Mouse (Mus musculus): ENCODE results near the gene Gabbr1. TPM values are rescaled to one million over a fixed set of nuclear protein-coding genes. Genes with fewer than 3 reads are reported as not detected.
"Not testable (repeated sequence)": the region's sequence is repeated elsewhere in the genome, so short reads cannot be mapped to it uniquely, and the experiment has no call there.

The Gabbr1 gene
- polyA plus RNA-seq, 1 experiment, result 483 TPM

DNA sequence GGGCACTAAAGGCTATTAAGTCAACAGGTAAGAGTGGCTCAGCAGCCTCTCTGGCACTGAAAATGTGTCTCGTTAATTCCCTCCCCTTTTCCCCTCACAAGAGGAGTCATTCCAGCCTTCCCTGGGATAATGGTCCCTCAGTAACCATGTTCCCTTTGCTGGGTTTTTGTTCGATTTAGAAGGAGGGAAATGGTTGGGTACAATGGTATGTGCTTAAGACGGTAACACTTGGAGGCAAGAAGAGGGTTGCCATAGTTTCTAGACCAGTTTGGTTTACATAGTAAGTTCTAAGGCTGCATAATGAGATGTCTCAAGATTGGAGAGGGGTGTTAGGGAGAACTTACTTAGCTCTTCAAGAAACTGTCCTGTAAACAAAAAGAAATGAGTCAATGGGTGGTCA, 34.0 kb upstream of the Gabbr1 start:
- Histone ChIP-seq H3K4me3 (ENCODE audit: insufficient read depth, low read length) (no peak overlapping the region), H3K4me1 (ENCODE audit: control insufficient read depth, insufficient read depth, low read length) (no peaks in the 10 kb centered on the region), H3K27ac (ENCODE audit: insufficient read depth, low read length) (no peak overlapping the region)
- TF ChIP-seq CTCF (IDR thresholded peaks at IDR 0.05; ENCODE audit: extremely low read depth, insufficient read depth, low read length) (no peak), POLR2A (IDR thresholded peaks at IDR 0.05; ENCODE audit: extremely low read depth, insufficient read depth, low read length) (no peak)

DNA sequence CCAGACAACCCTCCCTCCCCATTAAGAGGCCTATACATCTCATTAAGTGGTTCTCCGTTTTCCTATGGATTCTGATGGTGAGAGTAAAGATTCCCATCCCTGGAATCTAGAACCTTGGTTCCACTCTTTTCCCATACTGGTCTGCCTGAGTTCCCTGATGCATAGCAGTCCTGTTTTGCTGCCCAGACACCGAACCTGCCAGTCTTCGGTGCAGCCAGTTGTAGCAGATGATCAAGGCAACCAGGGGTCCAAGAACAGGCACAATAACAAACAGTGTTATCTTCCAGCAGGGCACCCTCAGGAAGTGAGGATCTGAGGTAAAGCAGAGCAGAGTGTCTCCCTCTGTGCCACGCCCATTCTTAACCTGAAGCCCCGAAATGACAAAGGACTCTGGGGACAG, 33.6 kb upstream of the Gabbr1 start:
- no peak for TF ChIP-seq POLR2A (IDR thresholded peaks at IDR 0.05; ENCODE audit: extremely low read depth, insufficient read depth, low read length)
- no peak for TF ChIP-seq CTCF (IDR thresholded peaks at IDR 0.05; ENCODE audit: extremely low read depth, insufficient read depth, low read length)
- H3K27ac ChIP-seq (ENCODE audit: insufficient read depth, low read length), result no peak overlapping the region
- H3K4me3 ChIP-seq (ENCODE audit: insufficient read depth, low read length), result no peak overlapping the region
- H3K4me1 ChIP-seq (ENCODE audit: control insufficient read depth, insufficient read depth, low read length), result no peaks in the 10 kb centered on the region

DNA sequence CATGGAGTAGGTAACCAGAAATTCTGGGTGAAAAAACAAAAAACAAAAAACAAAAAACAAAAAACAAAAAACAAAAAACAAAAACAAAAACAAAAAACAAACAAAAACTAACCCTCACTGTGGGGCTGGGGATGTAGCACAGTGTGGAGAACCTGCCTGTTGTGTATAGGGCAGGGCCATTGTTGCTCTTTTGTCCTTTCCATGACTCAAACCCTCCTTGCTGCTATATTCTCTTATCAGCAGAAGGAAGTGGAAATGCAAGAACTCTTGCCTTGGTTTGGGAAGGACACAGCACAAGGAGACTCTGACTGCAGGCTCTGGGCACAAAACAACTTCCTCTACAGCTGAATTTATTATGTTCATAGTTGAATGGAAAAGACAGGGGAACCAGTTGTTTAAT, 29.4 kb upstream of the Gabbr1 start:
- Histone ChIP-seq H3K27ac (ENCODE audit: insufficient read depth, low read length) (no peak overlapping the region), H3K4me3 (ENCODE audit: insufficient read depth, low read length) (no peak overlapping the region), H3K4me1 (ENCODE audit: control insufficient read depth, insufficient read depth, low read length) (peaks cover 4% of the 10 kb centered on the region; the same call in 1 of the 2 replicates)
- TF ChIP-seq POLR2A (IDR thresholded peaks at IDR 0.05; ENCODE audit: extremely low read depth, insufficient read depth, low read length) (no peak), CTCF (IDR thresholded peaks at IDR 0.05; ENCODE audit: extremely low read depth, insufficient read depth, low read length) (no peak)

DNA sequence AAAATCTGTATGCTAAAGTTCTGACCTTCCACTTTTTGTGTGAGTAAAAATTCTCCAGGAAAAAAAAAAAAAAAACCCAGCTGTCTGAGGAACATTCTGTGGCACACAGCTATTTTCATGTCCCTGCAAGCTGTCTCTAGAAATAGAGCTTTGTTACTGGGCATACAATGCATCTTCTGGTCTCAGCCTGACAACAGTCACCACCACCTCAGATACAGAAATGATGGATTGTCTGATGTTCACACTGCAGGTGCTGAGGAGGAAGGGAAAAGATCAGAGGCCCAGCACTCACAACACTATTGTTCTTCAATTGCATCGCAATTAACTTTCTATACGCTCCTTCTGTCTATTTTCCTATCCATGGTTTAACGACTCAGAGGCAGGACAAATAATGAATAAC, 27.4 kb upstream of the Gabbr1 start:
- no peak overlapping the region for H3K4me3 ChIP-seq (ENCODE audit: insufficient read depth, low read length)
- TF ChIP-seq CTCF (IDR thresholded peaks at IDR 0.05; ENCODE audit: extremely low read depth, insufficient read depth, low read length) (no peak), POLR2A (IDR thresholded peaks at IDR 0.05; ENCODE audit: extremely low read depth, insufficient read depth, low read length) (no peak)
- H3K27ac ChIP-seq (ENCODE audit: insufficient read depth, low read length), result peak overlapping the region; percentile 95; the same call in 1 of the 2 replicates
- H3K4me1 ChIP-seq (ENCODE audit: control insufficient read depth, insufficient read depth, low read length), result peaks cover 4% of the 10 kb centered on the region; the same call in 1 of the 2 replicates

DNA sequence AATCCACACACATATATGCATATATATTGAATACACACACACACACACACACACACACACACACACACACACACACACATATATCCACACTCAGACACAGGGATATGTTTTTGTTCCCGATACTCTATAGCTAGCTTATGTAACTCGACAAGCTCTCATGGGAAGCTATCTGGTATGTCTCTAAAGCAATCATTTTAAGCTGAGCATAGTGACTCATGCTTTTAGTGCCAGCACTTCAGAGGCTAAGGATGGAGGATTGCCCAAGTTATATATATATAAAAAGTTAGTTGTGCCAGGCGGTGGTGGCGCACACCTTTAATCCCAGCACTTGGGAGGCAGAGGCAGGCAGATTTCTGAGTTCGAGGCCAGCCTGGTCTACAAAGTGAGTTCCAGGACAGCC, 26.5 kb upstream of the Gabbr1 start:
- not testable (repeated sequence) for H3K4me3 ChIP-seq (ENCODE audit: insufficient read depth, low read length); H3K27ac ChIP-seq (ENCODE audit: insufficient read depth, low read length); H3K4me1 ChIP-seq (ENCODE audit: control insufficient read depth, insufficient read depth, low read length)

DNA sequence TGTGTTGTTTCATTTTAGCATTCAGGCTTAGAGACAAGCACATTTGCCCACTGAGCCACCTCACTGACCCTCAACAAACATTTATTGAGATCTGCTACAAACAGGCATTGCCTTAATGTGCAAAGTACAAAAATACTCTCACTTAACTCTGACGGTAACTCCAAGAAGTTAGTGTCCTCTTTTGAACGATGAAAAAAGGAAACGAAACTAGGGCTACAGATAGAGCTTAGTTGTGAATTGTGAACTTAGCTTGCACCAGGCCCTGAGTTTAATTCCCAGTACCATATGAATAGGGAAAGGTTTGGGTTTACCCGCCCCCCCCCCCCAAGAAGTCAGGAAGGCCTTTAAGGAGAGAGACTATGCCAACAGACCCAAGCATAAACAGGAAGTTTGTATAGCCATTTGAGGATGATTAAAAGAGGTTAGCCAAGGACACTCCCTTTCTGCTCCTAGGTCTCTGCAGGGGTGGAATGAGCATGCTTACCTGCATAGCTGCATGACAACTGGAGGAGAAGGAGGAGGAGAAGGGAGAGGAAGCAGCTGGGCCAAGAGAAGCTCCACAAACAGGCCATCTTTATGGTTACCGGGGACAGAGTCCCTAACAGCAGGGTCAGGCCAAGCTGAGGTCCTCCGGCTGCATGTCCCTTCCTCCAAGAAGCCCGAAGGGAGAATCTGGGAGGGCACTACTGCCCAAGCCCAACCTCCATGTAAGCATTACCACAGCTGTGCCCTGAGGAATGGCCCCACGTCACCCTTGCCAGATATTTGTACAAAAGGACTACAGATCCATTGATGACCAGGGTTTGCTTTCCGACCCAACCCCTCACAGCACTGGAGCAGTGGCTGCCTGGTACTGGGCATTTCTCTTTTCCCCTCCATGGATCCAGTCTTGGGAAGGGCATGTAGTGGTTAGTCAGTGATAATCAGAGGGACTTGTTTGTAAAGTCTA, 22.9 kb upstream of the Gabbr1 start, which contains the start of gene Mog:
Gene Mog (minus strand): TSS at position 771 of the 949 bp plus-strand sequence.
- Histone ChIP-seq H3K4me3 (ENCODE audit: insufficient read depth, low read length) (peak within 1 kb of the TSS; percentile 32; the same call in 1 of the 2 replicates), H3K4me1 (ENCODE audit: control insufficient read depth, insufficient read depth, low read length) (peaks cover 4% of the 10 kb centered on the region; the same call in 1 of the 2 replicates), H3K27ac (ENCODE audit: insufficient read depth, low read length) (peak within 1 kb of the TSS; percentile 97)
- TF ChIP-seq POLR2A (IDR thresholded peaks at IDR 0.05; ENCODE audit: extremely low read depth, insufficient read depth, low read length), result 0 out of 2 replicates have a peak, but pooled peaks have one; percentile 26
- no peak for TF ChIP-seq CTCF (IDR thresholded peaks at IDR 0.05; ENCODE audit: extremely low read depth, insufficient read depth, low read length)

DNA sequence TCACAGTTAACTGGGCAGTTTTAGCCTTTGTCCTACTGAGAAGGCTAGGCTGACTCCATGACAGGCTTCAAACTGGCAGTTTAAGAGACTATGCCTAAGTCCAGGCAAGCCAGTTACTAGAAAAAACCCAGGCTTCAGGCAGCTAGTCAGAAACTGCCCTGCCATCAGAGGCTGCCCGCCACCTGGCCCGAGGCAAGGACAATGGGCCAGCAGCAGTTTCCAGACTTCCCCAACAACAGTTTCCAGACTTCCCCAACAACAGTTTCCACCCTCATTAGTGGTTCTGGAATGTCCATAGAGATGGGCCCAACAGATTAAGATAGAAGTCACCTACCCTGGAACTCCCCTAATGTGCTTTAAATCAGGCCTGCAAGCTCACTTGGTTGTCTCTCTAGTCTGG, 19.3 kb upstream of the Gabbr1 start:
- TF ChIP-seq CTCF (IDR thresholded peaks at IDR 0.05; ENCODE audit: extremely low read depth, insufficient read depth, low read length) (no peak), POLR2A (IDR thresholded peaks at IDR 0.05; ENCODE audit: extremely low read depth, insufficient read depth, low read length) (no peak)
- H3K4me1 ChIP-seq (ENCODE audit: control insufficient read depth, insufficient read depth, low read length), result no peaks in the 10 kb centered on the region
- no peak overlapping the region for H3K27ac ChIP-seq (ENCODE audit: insufficient read depth, low read length)
- H3K4me3 ChIP-seq (ENCODE audit: insufficient read depth, low read length), result no peak overlapping the region

DNA sequence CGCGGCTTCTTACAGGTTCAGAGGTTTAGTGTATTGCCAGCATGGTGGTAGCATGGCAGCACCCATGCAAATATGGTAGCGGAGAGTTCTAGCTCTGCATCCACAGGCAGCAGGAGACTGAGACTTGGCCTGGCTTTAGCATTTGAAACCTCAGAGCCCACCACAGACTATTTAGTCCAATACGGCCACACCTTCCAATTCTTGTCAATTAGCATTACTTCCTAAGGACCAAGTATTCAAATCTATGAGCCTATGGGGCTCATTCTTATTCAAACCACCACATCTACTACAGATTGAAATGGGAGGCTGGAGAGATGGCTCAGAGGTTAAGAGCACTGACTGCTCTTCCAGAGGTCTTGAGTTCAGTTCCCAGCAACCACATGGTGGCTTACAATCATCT, 18.3 kb upstream of the Gabbr1 start:
- Histone ChIP-seq H3K4me1 (ENCODE audit: control insufficient read depth, insufficient read depth, low read length) (no peaks in the 10 kb centered on the region), H3K27ac (ENCODE audit: insufficient read depth, low read length) (no peak overlapping the region), H3K4me3 (ENCODE audit: insufficient read depth, low read length) (no peak overlapping the region)
- TF ChIP-seq POLR2A (IDR thresholded peaks at IDR 0.05; ENCODE audit: extremely low read depth, insufficient read depth, low read length), result no peak
- no peak for TF ChIP-seq CTCF (IDR thresholded peaks at IDR 0.05; ENCODE audit: extremely low read depth, insufficient read depth, low read length)

DNA sequence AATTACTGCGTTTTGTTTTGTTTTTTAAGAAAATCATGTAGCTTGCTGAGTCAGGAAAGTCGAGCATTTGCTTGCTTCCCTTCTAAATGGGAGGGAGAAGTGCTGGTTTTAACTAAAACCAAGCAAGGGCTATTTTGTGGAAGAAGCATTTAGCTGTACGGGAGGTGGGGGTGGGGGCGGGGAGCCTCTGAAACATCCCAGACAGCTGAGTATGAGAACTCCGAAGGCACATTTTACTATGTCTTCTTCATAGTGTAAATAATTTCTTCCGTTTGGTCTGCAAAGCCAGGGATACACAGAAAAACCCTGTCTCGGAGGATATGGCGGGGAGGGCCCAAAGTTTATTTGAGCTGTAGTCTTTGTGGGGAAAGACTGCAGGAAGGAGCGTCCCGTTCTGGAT, 17.6 kb upstream of the Gabbr1 start:
- no peaks in the 10 kb centered on the region for H3K4me1 ChIP-seq (ENCODE audit: control insufficient read depth, insufficient read depth, low read length)
- H3K4me3 ChIP-seq (ENCODE audit: insufficient read depth, low read length), result peak overlapping the region; percentile 42
- TF ChIP-seq CTCF (IDR thresholded peaks at IDR 0.05; ENCODE audit: extremely low read depth, insufficient read depth, low read length), result no peak
- no peak for TF ChIP-seq POLR2A (IDR thresholded peaks at IDR 0.05; ENCODE audit: extremely low read depth, insufficient read depth, low read length)
- peak overlapping the region; percentile 17; the same call in 1 of the 2 replicates for H3K27ac ChIP-seq (ENCODE audit: insufficient read depth, low read length)

DNA sequence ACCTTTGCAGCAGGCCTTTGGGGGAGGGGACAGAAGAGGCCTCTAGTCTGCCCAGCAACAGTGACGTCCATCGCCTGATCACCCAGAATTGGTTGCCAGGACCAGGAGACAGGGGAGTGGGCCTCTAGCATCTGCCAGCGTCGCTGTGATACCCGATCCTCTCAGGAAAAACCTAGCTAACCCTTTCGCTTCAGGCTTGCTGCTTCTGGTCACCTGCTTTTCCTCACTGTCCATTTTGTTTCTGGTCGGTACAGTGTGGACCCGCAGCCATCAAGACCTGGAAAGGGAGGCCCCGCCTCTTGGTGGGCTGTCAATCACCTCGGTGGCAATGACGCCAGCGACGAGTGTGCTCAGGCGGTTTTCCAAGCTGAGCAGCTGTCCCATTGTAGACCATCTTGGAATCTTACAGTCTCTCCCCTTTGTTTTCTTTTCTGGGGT, 17.1 kb upstream of the Gabbr1 start:
- Histone ChIP-seq H3K27ac (ENCODE audit: insufficient read depth, low read length) (peak overlapping the region; percentile 76), H3K4me3 (ENCODE audit: insufficient read depth, low read length) (peak overlapping the region; percentile 42), H3K4me1 (ENCODE audit: control insufficient read depth, insufficient read depth, low read length) (no peaks in the 10 kb centered on the region)
- no peak for TF ChIP-seq CTCF (IDR thresholded peaks at IDR 0.05; ENCODE audit: extremely low read depth, insufficient read depth, low read length)
- peak; percentile 44 for TF ChIP-seq POLR2A (IDR thresholded peaks at IDR 0.05; ENCODE audit: extremely low read depth, insufficient read depth, low read length)
